Mouse (Mus musculus) cortical plate, adult 2 months (tissue): Measurements from ENCODE around the gene Smim15.

ENCODE experiments used
- CTCF ChIP-seq: fragments of 200-500 bp; IDR thresholded peaks from 2 replicates; pipeline ENCODE4 v1.5.1; 2011; ENCODE audit warnings: mild to moderate bottlenecking, control low read depth, low read length; ENCODE audit not compliant: insufficient read depth; ENCODE audit errors: extremely low read depth
- POLR2A ChIP-seq: fragments of 200-500 bp; IDR thresholded peaks from 2 replicates; pipeline ENCODE4 v1.6.1; 2011; ENCODE audit warnings: mild to moderate bottlenecking, low read length, control low read depth; ENCODE audit not compliant: insufficient read depth; ENCODE audit errors: extremely low read depth

GRCm38 (mm10) chr13:108060936-108061578 lies 16.8 kb downstream of the Smim15 start:
- TF ChIP-seq CTCF (no peak), POLR2A (no peak)
